In genomic region chr1:135685316-135685715, GRCm38 (mm10) we compare ENCODE assay signal across 11 mouse cellular contexts. TPM values are rescaled to one million over a fixed set of nuclear protein-coding genes. Genes with fewer than 3 reads are reported as not detected.
DNase-seq lines count a peak whose midpoint lies in the region; ATAC-seq and TF ChIP-seq lines count a peak whose summit lies in the region.
"Had no signal": no experiment of that assay in that cellular context is flagged by ENCODE, and none has a peak within 500 bp of the region (broad histone marks: within the 10 kb centered on the region; RNA-seq: fewer than 3 reads in every experiment).

No protein-coding gene starts in this region.

- no peaks in the 10 kb centered on the region for H3K9me3 ChIP-seq in kidney, postnatal 0 days (replicated peaks; ENCODE audit: low read length)
- no peaks in the 10 kb centered on the region for H3K9me3 ChIP-seq in ES-Bruce4 (replicated peaks; ENCODE audit: control insufficient read depth, insufficient read depth, low read length, poor library complexity, severe bottlenecking)
- no peaks in the 10 kb centered on the region for H3K9me3 ChIP-seq in hindbrain, embryonic 16.5 days (ENCODE audit: control insufficient read depth, low read length)

- H3K9ac ChIP-seq in kidney, postnatal 0 days (ENCODE audit: low read depth, low read length): no peak overlapping the region
- H3K9ac ChIP-seq in ES-Bruce4 (ENCODE audit: low read depth, poor library complexity, severe bottlenecking): no peak overlapping the region
- H3K9ac ChIP-seq in hindbrain, embryonic 16.5 days (ENCODE audit: low read depth, low read length): no peak overlapping the region

- DNase-seq in kidney, postnatal 0 days (ENCODE audit: low spot score): no peak
- DNase-seq in kidney, adult 11 months: no peak
- DNase-seq in layer of hippocampus, adult 8-10 months (ENCODE audit: low spot score in 2 of 2): no peak
- no peak for DNase-seq in spleen, postnatal 14 days (ENCODE audit: low spot score in 2 of 2)
- no peak for DNase-seq in cerebellum, adult 8-10 months
- DNase-seq: adrenal gland, postnatal 14 days; cerebellum, adult 9-10 months; spleen, adult 18-20 months had no signal

- no peak for ATAC-seq in kidney, postnatal 0 days (replicated peaks; ENCODE audit: low FRiP score, low read depth)
- no peak for ATAC-seq in hindbrain, embryonic 16.5 days

- TF ChIP-seq EP300 in ES-Bruce4 (IDR thresholded peaks at IDR 0.05; ENCODE audit: insufficient read depth, low read depth, low read length): no peak

- H3K4me3 ChIP-seq in kidney, postnatal 0 days (replicated peaks; ENCODE audit: low read depth, low read length): no peak overlapping the region
- H3K4me3 ChIP-seq in ES-Bruce4 (ENCODE audit: low read depth, low read length): peak overlapping the region; percentile 27; the same call in 1 of the 2 replicates
- H3K4me3 ChIP-seq in brown adipose tissue, adult 24 weeks (ENCODE audit: insufficient read depth, low read depth, low read length): peak overlapping the region; percentile 21; the same call in 1 of the 2 replicates
- no peak overlapping the region for H3K4me3 ChIP-seq in hindbrain, embryonic 16.5 days (ENCODE audit: low read length)

- H3K27me3 ChIP-seq in kidney, postnatal 0 days (ENCODE audit: insufficient read depth, low read length): no peaks in the 10 kb centered on the region
- H3K27me3 ChIP-seq in ES-Bruce4 (ENCODE audit: control insufficient read depth, insufficient read depth, low read length, poor library complexity, severe bottlenecking): no peaks in the 10 kb centered on the region
- peaks cover 3% of the 10 kb centered on the region; the same call in 1 of the 2 replicates for H3K27me3 ChIP-seq in hindbrain, embryonic 16.5 days (replicated peaks; ENCODE audit: control insufficient read depth, insufficient read depth, low read length)

- H3K4me2 ChIP-seq in kidney, postnatal 0 days (ENCODE audit: low read length): peak overlapping the region; percentile 97; the same call in 1 of the 2 replicates
- 0 out of 2 replicates have a peak overlapping the region, but pooled peaks have one; percentile 8 for H3K4me2 ChIP-seq in hindbrain, embryonic 16.5 days (ENCODE audit: low read length)

- no peak for TF ChIP-seq POLR2A in ES-Bruce4 (IDR thresholded peaks at IDR 0.05; ENCODE audit: insufficient read depth, low read length)

- H3K4me1 ChIP-seq in kidney, postnatal 0 days (replicated peaks; ENCODE audit: insufficient read depth, low read length): peaks cover 6% of the 10 kb centered on the region
- H3K4me1 ChIP-seq in ES-Bruce4 (ENCODE audit: control insufficient read depth, insufficient read depth, low read length): peaks cover 2% of the 10 kb centered on the region
- H3K4me1 ChIP-seq in brown adipose tissue, adult 24 weeks (ENCODE audit: control insufficient read depth, insufficient read depth, insufficient read length, low read length): peaks cover 11% of the 10 kb centered on the region
- peaks cover 16% of the 10 kb centered on the region for H3K4me1 ChIP-seq in hindbrain, embryonic 16.5 days (ENCODE audit: control insufficient read depth, insufficient read depth, low read depth, low read length)

- WGBS in kidney, postnatal 0 days: 62% methylated on average over 6 of the region's 6 CpGs
- WGBS in hindbrain, embryonic 16.5 days: 50% methylated on average over 6 of the region's 6 CpGs

- no peak for TF ChIP-seq CTCF in kidney, postnatal 0 days (IDR thresholded peaks at IDR 0.05; ENCODE audit: low read depth)
- TF ChIP-seq CTCF in ES-Bruce4 (IDR thresholded peaks at IDR 0.05; ENCODE audit: low read depth, low read length): no peak

- H3K36me3 ChIP-seq in kidney, postnatal 0 days (ENCODE audit: insufficient read depth, low read length): no peaks in the 10 kb centered on the region
- no peaks in the 10 kb centered on the region for H3K36me3 ChIP-seq in ES-Bruce4 (ENCODE audit: control insufficient read depth, insufficient read depth, low read length, poor library complexity, severe bottlenecking)
- no peaks in the 10 kb centered on the region for H3K36me3 ChIP-seq in hindbrain, embryonic 16.5 days (ENCODE audit: control insufficient read depth, insufficient read depth, low read length)

- no peak overlapping the region for H3K27ac ChIP-seq in kidney, postnatal 0 days
- H3K27ac ChIP-seq in ES-Bruce4 (ENCODE audit: insufficient read depth, low read length): no peak overlapping the region
- H3K27ac ChIP-seq in brown adipose tissue, adult 24 weeks (replicated peaks; ENCODE audit: low read depth, low read length): peak overlapping the region; percentile 48
- no peak overlapping the region for H3K27ac ChIP-seq in hindbrain, embryonic 16.5 days (ENCODE audit: low read depth, low read length)

RNA-seq across cellular contexts. Expression of gene Csrp1, which starts 34.5 kb away (rescaled TPM):
- polyA plus RNA-seq in kidney, postnatal 0 days (2015; fragmentation: Nextera tagmentation; extraction: Ambion mirVana): 189 and 190 TPM in 2 replicates
- 178 and 190 TPM in 2 replicates for polyA plus RNA-seq in ES-Bruce4 (2011; ENCODE audit: insufficient read depth, insufficient read length, low read depth, missing spikeins)
- polyA plus RNA-seq in brown adipose tissue, adult 24 weeks (2012; ENCODE audit: insufficient read depth, insufficient read length, missing spikeins): 33.7 and 37.2 TPM in 2 replicates
- polyA plus RNA-seq in hindbrain, embryonic 16.5 days (2015; fragmentation: Nextera tagmentation; extraction: Ambion mirVana): 20.6 and 23.7 TPM in 2 replicates
- total RNA-seq in layer of hippocampus, adult 8-10 months (2022): 100 to 1,000 TPM; 242 to 284 (median 250) TPM

Comparison
In these comparisons a context has a peak if more than half of its experiments do, and no peak if none do; other contexts are left out.
1. H3K4me3 ChIP-seq: peak in ES-Bruce4 (single experiment) and brown adipose tissue, adult 24 weeks (single experiment); none in kidney, postnatal 0 days (single experiment) and hindbrain, embryonic 16.5 days (single experiment).